Mouse (Mus musculus) kidney, adult 10 weeks (tissue): ENCODE results near the gene Spag8. TPM values are rescaled to one million over a fixed set of nuclear protein-coding genes. Genes with fewer than 3 reads are reported as not detected.

Experiments used
- polyA plus RNA-seq: library from polyadenylated mRNA; stranded (reverse); fragments of 350-450 nt; fragmentation: Illumina TruSeq; extraction: RNeasy Lipid Tissue Mini Kit (QIAGEN cat#74804); gene quantifications from one replicate; pipeline ENCODE4 v1.2.3, GENCODE M21; 2014; ENCODE audit warnings: low read depth, low replicate concordance

Spag8 gene
- not detected for polyA plus RNA-seq

DNA sequence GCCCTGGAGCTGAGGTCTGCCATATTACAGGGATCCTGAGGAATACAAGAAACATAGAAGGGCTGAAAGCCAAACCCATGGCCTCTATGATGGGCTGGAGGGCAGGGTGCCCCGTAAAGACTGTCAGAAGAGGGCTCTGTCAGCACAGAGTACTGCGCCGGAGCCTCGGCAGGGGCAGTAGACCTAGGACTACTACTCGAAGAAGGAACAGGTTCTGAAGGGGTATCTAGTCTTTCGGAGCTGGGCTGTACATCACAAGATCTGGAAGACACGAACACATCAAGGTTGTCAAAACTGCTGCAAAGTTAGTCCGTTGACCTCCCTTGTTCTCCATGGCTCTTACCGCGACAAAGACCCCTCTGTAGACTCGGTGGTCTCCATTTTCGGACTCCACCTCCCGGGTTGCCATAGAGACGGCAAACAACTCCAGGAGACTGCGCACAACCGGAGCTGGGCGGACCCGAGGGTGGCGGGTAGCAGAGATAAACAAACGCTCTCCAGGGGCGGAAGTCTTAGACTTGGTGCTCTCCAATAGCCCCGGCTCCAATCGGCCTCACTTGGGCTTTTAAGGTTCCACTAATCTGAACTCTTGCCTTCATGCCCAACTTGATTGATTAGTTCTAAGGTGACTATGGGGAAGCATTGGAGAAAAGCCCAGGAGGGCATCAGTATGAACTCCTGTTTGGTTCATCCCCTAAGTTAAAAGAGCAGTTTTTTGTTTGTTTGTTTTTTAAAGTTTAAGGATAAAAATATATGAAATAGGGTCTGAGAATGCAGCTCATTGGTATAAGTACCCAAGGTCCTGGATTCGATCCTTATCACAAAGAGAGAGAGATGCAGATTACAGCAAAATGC lies at the start of gene Spag8:
Spag8 (minus strand) TSS at position 434 of the 855 bp plus-strand sequence.

DNA sequence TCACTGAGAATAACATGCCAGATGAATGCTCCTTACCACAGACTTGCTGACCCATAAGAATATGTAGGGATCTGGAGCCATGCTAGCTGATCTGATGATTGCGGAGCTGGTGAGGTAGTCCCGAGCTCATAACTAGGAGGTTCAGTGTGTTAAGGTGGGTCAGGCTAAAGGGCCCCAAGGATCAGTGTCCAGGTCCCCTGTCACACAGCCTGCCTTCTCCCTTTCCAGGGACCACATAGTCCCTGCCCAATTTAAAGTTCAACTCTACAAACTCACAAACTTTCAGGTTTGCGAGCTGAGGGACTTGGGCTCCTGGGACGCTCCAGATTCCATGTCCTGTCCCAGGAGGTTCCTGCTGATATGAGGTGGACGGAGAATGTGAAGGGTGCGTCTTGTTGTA lies 47.3 kb upstream of the Spag8 start, which contains the start of gene Olfr70:
Olfr70 (minus strand) TSS at position 101 of the 400 bp plus-strand sequence.

DNA sequence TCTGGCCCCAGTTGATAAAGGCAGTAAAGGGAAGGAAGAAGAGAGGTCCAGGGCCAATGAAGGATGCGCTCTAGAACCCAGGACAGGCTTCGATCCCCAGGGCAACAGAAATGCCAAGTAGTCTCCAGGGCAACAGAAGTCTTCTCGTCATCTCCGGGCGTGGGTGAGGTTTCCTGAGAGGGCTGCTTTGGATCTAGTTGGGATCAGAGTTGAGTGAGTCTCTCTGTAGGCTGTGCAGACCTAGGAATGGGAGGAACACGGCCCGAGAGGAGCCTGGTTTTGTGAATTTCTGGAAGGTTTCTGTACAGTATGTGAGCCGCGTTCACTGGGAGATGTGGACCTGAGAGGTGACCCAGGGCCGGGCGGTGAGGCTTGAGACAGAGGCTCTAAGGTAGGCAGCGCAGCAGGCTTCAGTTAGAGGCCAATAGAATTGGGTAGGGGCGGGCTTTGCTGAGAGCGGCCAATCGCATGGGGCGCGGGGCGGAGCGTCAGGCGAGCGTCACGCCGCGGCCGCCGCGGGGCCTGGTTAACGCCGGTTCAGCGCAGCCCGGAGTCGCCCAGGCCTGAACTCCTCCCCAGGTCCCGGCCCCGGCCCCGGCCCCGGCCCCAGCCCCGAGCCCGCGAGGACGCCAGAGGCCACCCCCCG lies 15.5 kb upstream of the Spag8 start, which contains the start of the genes Tmem8b and Fam221b:
Tmem8b (plus strand) TSS at position 190 of the 646 bp plus-strand sequence.
Fam221b (minus strand) TSS at position 364 of the 646 bp plus-strand sequence.

DNA sequence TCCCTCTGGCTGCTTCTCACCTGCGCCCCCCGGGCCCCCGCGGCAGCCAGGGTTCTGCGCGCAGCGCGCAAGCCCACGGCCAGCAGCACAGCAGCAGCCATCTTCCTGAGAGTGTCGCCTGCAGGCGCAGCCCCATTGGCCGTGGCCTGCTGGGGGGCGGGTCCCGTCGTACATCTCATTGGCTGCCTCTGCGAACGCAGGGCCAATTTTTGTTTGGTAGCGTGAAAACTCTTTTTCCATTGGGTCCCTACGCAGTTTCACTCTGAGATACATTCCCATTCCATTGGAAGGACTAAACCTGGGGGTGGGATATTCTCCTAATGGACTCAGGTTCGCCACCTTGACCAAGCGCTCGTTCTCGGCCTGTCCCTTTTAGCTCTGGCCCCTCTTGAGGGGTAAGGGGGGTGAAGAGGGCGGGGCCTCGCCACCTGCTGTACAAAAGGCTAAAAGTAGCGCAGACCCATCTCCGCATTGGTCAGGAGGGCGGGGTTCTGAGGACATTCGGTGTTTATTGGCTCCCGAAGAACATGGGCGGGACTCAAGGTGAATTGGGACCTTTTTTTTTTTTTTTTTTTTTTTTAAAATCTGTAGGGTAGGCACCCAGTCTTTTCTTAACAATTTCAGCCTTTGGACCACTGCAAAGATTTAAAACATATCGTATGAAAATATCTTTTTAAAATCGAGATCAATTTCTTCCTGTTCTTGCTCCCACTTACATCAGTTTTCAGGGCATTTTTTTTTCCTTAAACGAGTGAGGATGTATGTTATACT lies 3.1 kb upstream of the Spag8 start, which contains the start of gene Hint2:
Hint2 (minus strand) TSS at position 128 of the 771 bp plus-strand sequence.

DNA sequence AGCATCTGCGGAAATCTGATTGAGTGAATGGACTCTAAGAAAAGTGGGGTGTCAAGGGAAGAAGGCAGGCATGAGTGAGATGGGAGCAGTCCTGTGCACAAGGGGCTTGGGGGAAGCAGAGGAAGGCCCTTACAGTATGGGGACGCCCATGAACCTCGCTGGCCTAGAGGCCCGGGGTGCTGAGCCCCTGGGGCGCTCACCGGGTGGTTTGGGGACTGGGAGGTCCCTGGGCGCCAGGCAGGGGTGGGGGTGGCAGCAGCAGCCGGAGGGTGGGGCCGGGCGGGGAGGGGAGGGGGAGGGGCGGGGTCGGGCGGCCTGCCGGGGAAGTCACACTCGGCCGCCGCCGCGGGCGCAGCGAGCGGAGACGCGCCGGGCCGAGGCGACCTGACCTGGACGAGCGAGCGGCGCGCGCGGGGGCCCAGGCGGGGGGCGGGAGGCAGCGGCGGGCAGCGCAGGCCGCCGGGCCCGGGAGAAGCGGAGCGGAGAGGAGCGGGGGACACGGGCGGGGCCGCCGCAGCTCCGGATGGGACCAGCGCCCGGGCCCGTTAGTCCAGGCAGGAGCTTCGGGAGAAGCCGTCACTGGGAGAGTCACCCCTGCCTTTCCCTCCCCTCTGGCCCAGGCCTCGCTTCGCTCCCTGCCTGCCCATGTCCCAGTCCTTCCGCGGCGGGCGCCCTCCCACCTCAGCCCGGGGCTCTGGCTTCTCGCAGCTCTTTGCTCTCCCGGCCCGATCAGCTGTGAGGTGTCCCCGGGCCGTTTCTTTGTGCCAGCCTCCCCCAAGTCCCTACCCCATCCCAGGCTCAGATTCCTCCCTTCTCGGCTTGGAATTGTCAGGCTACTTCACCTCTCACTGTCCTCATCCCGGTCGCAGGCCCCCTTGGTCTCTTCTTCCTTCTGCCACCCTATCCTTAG lies 22.1 kb downstream of the Spag8 start, which contains the start of gene Npr2:
Npr2 (plus strand) TSS at position 890 of the 910 bp plus-strand sequence.

Other genes starting within 250 kb of the Spag8 start
- gene Fam166b, start 224.5 kb downstream of the Spag8 start, polyA plus RNA-seq = not detected
- gene Tesk1, start 211.7 kb downstream of the Spag8 start, polyA plus RNA-seq = 0.32 TPM
- 3.5 TPM for gene Cd72, start 199.0 kb downstream of the Spag8 start, polyA plus RNA-seq
- gene Sit1, start 169.9 kb downstream of the Spag8 start, polyA plus RNA-seq = not detected
- 16.3 TPM for gene Ccdc107, start 160.7 kb downstream of the Spag8 start, polyA plus RNA-seq
- 4.2 TPM for gene Arhgef39, start 153.9 kb downstream of the Spag8 start, polyA plus RNA-seq
- 2.0 TPM for gene Car9, start 146.6 kb downstream of the Spag8 start, polyA plus RNA-seq
- gene Tpm2, start 129.8 kb downstream of the Spag8 start, polyA plus RNA-seq = 7.9 TPM
- 26.8 TPM for gene Creb3, start 91.3 kb downstream of the Spag8 start, polyA plus RNA-seq
- 110 TPM for gene Tln1, start 90.9 kb downstream of the Spag8 start, polyA plus RNA-seq
- gene Rgp1, start 74.9 kb downstream of the Spag8 start, polyA plus RNA-seq = 3.6 TPM
- gene Gba2, start 74.7 kb downstream of the Spag8 start, polyA plus RNA-seq = 0.93 TPM
- not detected for gene Msmp, start 69.1 kb downstream of the Spag8 start, polyA plus RNA-seq
- 9.2 TPM for gene Npr2, start 21.7 kb downstream of the Spag8 start, polyA plus RNA-seq
- 13.5 TPM for gene Hint2, start 2.9 kb upstream of the Spag8 start, polyA plus RNA-seq
- 2.0 TPM for gene Tmem8b, start 15.4 kb upstream of the Spag8 start, polyA plus RNA-seq
- not detected for gene Fam221b, start 15.6 kb upstream of the Spag8 start, polyA plus RNA-seq
- gene Olfr70, start 47.2 kb upstream of the Spag8 start, polyA plus RNA-seq = not detected
- not detected for gene Olfr71, start 56.7 kb upstream of the Spag8 start, polyA plus RNA-seq
- not detected for gene Hrct1, start 73.6 kb upstream of the Spag8 start, polyA plus RNA-seq
- 1.1 TPM for gene Spaar, start 76.4 kb upstream of the Spag8 start, polyA plus RNA-seq
- not detected for gene Olfr159, start 117.4 kb upstream of the Spag8 start, polyA plus RNA-seq
- not detected for gene Olfr156, start 170.3 kb upstream of the Spag8 start, polyA plus RNA-seq
- not detected for gene Olfr157, start 186.6 kb upstream of the Spag8 start, polyA plus RNA-seq
- gene Olfr155, start 198.0 kb upstream of the Spag8 start, polyA plus RNA-seq = not detected
- 7.8 TPM for gene Reck, start 221.9 kb upstream of the Spag8 start, polyA plus RNA-seq